Mouse (Mus musculus): ENCODE data around the gene Il15ra. TPM values are rescaled to one million over a fixed set of nuclear protein-coding genes. Genes with fewer than 3 reads are reported as not detected.

Il15ra gene
- polyA plus RNA-seq, 1 experiment from 2014 or later: 19.2 TPM

DNA sequence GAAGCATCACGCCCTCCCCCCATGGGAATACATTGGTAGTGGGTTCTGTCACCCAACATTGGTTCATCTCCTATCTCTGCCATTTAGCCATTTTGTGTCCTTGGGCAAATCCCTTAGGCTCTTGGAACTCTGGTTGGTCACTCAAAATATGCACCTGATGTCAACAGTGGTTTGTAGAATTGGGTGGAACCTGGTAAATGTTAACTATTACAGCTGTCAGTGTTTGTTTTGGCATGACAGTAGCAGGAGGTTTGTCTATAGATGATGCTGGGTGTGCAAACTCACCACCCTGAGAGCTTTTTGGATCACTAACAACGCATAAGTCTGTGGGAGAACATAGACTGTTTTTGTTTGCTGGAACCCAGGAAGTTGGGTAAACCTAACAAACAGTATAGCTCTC is 13.5 kb downstream of the Il15ra start:
- Histone ChIP-seq H3K4me1 (ENCODE audit: control insufficient read depth, insufficient read depth, low read length) (no peaks in the 10 kb centered on the region), H3K9ac (ENCODE audit: low read length) (no peak overlapping the region), H3K27me3 (ENCODE audit: control insufficient read depth, insufficient read depth, low read length) (no peaks in the 10 kb centered on the region), H3K4me3 (ENCODE audit: low read length) (no peak overlapping the region), H3K36me3 (ENCODE audit: control insufficient read depth, insufficient read depth) (peaks cover 17% of the 10 kb centered on the region), H3K4me2 (ENCODE audit: low read depth, low read length) (no peak overlapping the region), H3K27ac (ENCODE audit: low read length) (no peak overlapping the region), H3K9me3 (replicated peaks; ENCODE audit: control insufficient read depth, low read length) (no peaks in the 10 kb centered on the region)
- WGBS: 81% methylated on average over 2 of the region's 2 CpGs
- no peak for ATAC-seq (replicated peaks; ENCODE audit: extremely low read depth, insufficient read depth, low FRiP score)

DNA sequence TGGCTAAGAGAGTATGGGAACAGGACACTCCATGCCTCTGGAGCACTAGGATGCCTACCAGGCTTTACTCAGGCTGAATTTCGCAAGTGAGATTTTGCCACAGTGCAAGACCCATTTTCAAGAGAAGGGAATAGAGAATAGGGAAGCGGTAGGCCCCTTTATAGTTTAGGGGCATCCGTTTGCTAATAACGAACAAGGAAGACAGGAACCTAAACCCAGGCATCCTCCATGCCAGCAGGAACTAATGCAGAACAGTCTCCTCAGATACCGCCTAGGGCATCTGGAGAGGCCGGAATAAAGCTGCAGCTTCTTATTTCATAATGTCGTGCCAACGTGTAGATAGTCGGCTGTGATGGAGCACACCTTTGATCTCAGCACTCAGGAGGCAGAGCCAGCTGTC is 17.5 kb downstream of the Il15ra start:
- ATAC-seq (replicated peaks; ENCODE audit: extremely low read depth, insufficient read depth, low FRiP score): no peak
- Histone ChIP-seq H3K4me3 (ENCODE audit: low read length) (no peak overlapping the region), H3K27me3 (ENCODE audit: control insufficient read depth, insufficient read depth, low read length) (no peaks in the 10 kb centered on the region), H3K27ac (ENCODE audit: low read length) (no peak overlapping the region), H3K9me3 (replicated peaks; ENCODE audit: control insufficient read depth, low read length) (no peaks in the 10 kb centered on the region), H3K4me1 (ENCODE audit: control insufficient read depth, insufficient read depth, low read length) (no peaks in the 10 kb centered on the region), H3K4me2 (ENCODE audit: low read depth, low read length) (no peak overlapping the region), H3K36me3 (ENCODE audit: control insufficient read depth, insufficient read depth) (peaks cover 27% of the 10 kb centered on the region), H3K9ac (ENCODE audit: low read length) (no peak overlapping the region)
- WGBS: 82% methylated on average over 9 of the region's 9 CpGs

DNA sequence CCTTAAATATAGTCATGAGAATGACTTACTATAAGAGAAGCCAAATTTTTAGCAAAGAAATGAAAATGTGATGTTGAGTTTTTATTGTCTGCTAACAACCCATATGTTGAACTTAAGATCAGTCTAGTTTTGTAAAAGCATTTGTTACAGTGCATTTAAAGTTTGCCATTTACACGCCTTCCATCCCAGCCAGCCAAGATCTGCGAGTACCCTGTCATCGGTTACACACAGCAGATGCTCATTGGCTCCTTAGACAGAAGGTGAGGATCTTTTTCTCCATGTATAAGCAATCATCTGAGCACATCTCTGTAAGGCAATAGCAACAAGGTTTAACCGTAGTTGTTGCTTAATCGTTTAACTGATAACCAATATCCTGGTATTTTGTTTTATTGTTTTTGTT is 22.5 kb downstream of the Il15ra start:
- H3K9me3 ChIP-seq (replicated peaks; ENCODE audit: control insufficient read depth, low read length): no peaks in the 10 kb centered on the region
- ATAC-seq (replicated peaks; ENCODE audit: extremely low read depth, insufficient read depth, low FRiP score): no peak
- WGBS: 89% methylated on average over 5 of the region's 5 CpGs

DNA sequence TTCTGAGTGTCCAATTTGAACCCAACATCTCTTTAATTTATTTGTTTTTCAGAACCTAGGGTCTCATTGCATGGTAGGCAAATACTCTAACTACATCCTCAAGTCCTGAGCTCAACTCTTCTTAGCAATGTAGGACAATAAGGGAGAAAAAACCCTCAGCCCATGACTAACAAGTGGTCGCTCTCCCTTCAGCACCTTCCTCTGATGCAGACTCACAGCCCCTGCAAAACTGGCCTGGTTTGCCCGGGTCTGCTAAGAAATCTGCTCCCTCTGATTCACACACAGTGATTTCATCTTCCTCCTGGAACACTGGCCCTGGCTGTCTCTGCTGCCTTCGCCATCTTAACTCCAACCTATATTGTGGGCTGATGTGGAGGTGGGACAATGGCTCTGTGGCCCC is 24.0 kb downstream of the Il15ra start:
- Histone ChIP-seq H3K27ac (ENCODE audit: low read length) (no peak overlapping the region), H3K36me3 (ENCODE audit: control insufficient read depth, insufficient read depth) (peaks cover 14% of the 10 kb centered on the region; the same call in 1 of the 2 replicates), H3K27me3 (ENCODE audit: control insufficient read depth, insufficient read depth, low read length) (no peaks in the 10 kb centered on the region), H3K4me3 (ENCODE audit: low read length) (no peak overlapping the region), H3K4me1 (ENCODE audit: control insufficient read depth, insufficient read depth, low read length) (no peaks in the 10 kb centered on the region), H3K9ac (ENCODE audit: low read length) (no peak overlapping the region), H3K9me3 (replicated peaks; ENCODE audit: control insufficient read depth, low read length) (no peaks in the 10 kb centered on the region), H3K4me2 (ENCODE audit: low read depth, low read length) (no peak overlapping the region)
- 62% methylated on average over 3 of the region's 3 CpGs for WGBS
- ATAC-seq (replicated peaks; ENCODE audit: extremely low read depth, insufficient read depth, low FRiP score): no peak

More for the DNA sequence above, 22.5 kb downstream of the Il15ra start:
- H3K27me3 ChIP-seq (ENCODE audit: control insufficient read depth, insufficient read depth, low read length): no peaks in the 10 kb centered on the region
- no peak overlapping the region for H3K4me2 ChIP-seq (ENCODE audit: low read depth, low read length)
- no peaks in the 10 kb centered on the region for H3K4me1 ChIP-seq (ENCODE audit: control insufficient read depth, insufficient read depth, low read length)
- H3K27ac ChIP-seq (ENCODE audit: low read length): no peak overlapping the region
- H3K36me3 ChIP-seq (ENCODE audit: control insufficient read depth, insufficient read depth): peaks cover 15% of the 10 kb centered on the region; the same call in 1 of the 2 replicates
- no peak overlapping the region for H3K9ac ChIP-seq (ENCODE audit: low read length)
- H3K4me3 ChIP-seq (ENCODE audit: low read length): no peak overlapping the region

DNA sequence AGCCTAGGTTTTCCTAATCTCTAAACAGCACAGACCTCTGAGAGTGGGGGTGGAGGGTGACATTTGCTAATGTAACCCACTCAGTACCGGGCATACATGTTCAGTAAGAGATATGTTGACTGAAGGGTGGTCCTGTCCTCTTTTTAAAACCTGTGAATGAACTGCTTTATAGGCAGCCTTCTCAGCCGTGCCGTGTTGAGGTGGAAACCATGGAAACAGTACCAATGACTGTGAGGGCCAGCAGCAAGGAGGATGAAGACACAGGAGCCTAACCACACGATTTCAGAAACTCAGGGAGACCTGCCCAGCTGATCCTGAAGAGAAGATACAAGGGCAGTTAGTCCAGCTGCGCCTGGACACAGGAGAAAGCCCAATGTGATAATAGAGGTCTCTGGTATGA is 27.9 kb downstream of the Il15ra start:
- Histone ChIP-seq H3K4me3 (ENCODE audit: low read length) (no peak overlapping the region), H3K4me1 (ENCODE audit: control insufficient read depth, insufficient read depth, low read length) (no peaks in the 10 kb centered on the region), H3K27ac (ENCODE audit: low read length) (no peak overlapping the region), H3K36me3 (ENCODE audit: control insufficient read depth, insufficient read depth) (0 out of 2 replicates have a peak, but pooled peaks cover 2% of the 10 kb centered on the region), H3K9me3 (replicated peaks; ENCODE audit: control insufficient read depth, low read length) (no peaks in the 10 kb centered on the region), H3K27me3 (ENCODE audit: control insufficient read depth, insufficient read depth, low read length) (no peaks in the 10 kb centered on the region), H3K4me2 (ENCODE audit: low read depth, low read length) (no peak overlapping the region), H3K9ac (ENCODE audit: low read length) (no peak overlapping the region)
- no peak for ATAC-seq (replicated peaks; ENCODE audit: extremely low read depth, insufficient read depth, low FRiP score)
- WGBS: 71% methylated on average over 5 of the region's 5 CpGs

DNA sequence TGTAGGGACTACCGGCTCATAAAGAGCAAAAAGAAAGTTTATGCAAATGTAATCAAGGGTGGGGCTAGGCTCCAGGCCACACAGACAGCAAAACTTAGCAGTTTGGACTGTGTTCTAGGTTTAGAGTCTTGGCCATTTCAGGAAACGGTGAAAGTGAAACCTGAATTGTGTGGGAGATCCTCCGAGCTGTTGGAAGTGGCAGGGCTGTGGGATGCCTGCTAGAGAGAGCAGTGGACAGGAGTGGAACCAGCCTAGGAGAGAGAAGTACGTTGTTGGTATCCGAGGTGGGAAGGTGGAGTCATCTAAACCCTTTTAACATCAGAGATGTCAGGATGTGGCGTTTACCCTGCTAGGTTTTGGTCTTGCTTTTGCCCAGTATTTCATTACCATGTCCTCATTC is 30.8 kb downstream of the Il15ra start:
- no peak for ATAC-seq (replicated peaks; ENCODE audit: extremely low read depth, insufficient read depth, low FRiP score)

DNA sequence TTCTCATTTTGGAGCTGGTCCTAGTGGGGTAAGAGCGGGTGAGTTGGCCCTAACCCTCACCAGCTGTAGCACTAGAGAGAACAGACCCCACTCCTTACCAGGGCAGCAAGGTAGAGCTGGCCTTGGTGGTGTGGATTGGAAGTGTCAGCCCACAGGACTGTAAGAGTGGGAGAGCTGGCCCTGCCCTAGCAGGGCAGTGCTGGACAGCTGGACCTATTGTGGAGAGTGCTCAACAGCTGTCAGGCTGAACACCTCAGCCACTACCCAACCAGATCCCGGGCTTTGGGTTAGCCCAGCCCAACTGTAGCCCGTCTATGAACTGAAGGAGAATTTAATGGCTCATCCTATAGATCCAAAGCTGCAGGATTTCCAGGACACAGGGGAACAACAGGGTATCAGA is 33.7 kb downstream of the Il15ra start:
- Histone ChIP-seq H3K27me3 (ENCODE audit: control insufficient read depth, insufficient read depth, low read length) (no peaks in the 10 kb centered on the region), H3K4me1 (ENCODE audit: control insufficient read depth, insufficient read depth, low read length) (no peaks in the 10 kb centered on the region), H3K9ac (ENCODE audit: low read length) (no peak overlapping the region), H3K27ac (ENCODE audit: low read length) (no peak overlapping the region), H3K4me3 (ENCODE audit: low read length) (no peak overlapping the region), H3K36me3 (ENCODE audit: control insufficient read depth, insufficient read depth) (peaks cover 40% of the 10 kb centered on the region), H3K4me2 (ENCODE audit: low read depth, low read length) (no peak overlapping the region), H3K9me3 (replicated peaks; ENCODE audit: control insufficient read depth, low read length) (no peaks in the 10 kb centered on the region)
- WGBS: 91% methylated on average over 3 of the region's 3 CpGs
- ATAC-seq (replicated peaks; ENCODE audit: extremely low read depth, insufficient read depth, low FRiP score): no peak

More for the DNA sequence above, 30.8 kb downstream of the Il15ra start:
- Histone ChIP-seq H3K9me3 (replicated peaks; ENCODE audit: control insufficient read depth, low read length) (no peaks in the 10 kb centered on the region), H3K9ac (ENCODE audit: low read length) (no peak overlapping the region), H3K36me3 (ENCODE audit: control insufficient read depth, insufficient read depth) (peaks cover 14% of the 10 kb centered on the region), H3K4me1 (ENCODE audit: control insufficient read depth, insufficient read depth, low read length) (no peaks in the 10 kb centered on the region), H3K4me2 (ENCODE audit: low read depth, low read length) (no peak overlapping the region), H3K27ac (ENCODE audit: low read length) (no peak overlapping the region), H3K27me3 (ENCODE audit: control insufficient read depth, insufficient read depth, low read length) (no peaks in the 10 kb centered on the region), H3K4me3 (ENCODE audit: low read length) (no peak overlapping the region)
- WGBS: 82% methylated on average over 6 of the region's 6 CpGs

DNA sequence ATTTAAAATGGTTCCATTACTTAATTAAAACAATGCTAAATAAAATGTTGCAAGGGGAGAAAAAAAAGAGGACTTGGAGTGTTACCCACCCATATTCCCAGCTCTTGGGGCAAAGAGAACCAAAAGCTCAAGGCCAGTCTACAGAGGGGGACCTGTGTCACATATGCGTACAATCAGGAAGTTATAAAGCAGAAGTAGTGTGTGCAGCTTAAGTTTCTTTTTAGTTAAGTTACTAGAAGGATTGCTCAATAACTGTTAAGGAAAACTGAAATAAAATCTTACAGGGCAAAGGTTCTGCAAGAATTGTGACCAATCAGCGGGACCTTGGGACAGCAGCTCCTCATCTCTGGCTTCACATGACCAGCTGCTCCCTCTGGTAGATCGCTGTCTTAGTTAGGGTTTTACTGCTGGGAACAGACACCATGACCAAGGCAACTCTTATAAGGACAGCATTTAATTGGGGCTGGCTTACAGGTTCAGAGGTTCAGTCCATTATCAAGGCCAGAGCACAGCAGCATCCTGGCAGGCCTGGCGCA is 34.5 kb downstream of the Il15ra start:
- H3K36me3 ChIP-seq (ENCODE audit: control insufficient read depth, insufficient read depth): peaks cover 44% of the 10 kb centered on the region
- no peak overlapping the region for H3K4me2 ChIP-seq (ENCODE audit: low read depth, low read length)
- no peak overlapping the region for H3K4me3 ChIP-seq (ENCODE audit: low read length)
- no peak for ATAC-seq (replicated peaks; ENCODE audit: extremely low read depth, insufficient read depth, low FRiP score)
- WGBS: 90% methylated on average over 4 of the region's 4 CpGs
- no peak overlapping the region for H3K9ac ChIP-seq (ENCODE audit: low read length)
- no peaks in the 10 kb centered on the region for H3K27me3 ChIP-seq (ENCODE audit: control insufficient read depth, insufficient read depth, low read length)
- no peak overlapping the region for H3K27ac ChIP-seq (ENCODE audit: low read length)
- H3K4me1 ChIP-seq (ENCODE audit: control insufficient read depth, insufficient read depth, low read length): no peaks in the 10 kb centered on the region
- H3K9me3 ChIP-seq (replicated peaks; ENCODE audit: control insufficient read depth, low read length): no peaks in the 10 kb centered on the region

DNA sequence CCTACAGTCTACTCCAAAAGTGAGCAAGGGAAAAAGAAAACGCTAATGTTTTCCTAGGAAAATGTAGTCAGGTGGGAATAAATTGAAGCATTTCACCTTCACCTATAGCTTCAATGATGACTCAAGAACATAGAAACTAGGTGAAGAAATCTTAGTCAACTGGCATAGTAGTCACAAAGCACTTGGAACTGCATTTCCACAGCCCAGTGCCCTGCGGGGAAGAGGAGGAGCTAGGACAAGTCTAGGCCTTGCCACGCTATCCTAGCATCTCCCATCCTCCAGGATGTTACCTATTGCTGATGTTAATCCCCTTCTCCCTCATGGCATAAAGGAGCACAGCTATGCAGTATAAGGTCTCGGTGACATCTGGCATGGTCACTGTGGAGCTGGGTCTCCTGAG is 57.5 kb downstream of the Il15ra start:
- no peak overlapping the region for H3K9ac ChIP-seq (ENCODE audit: low read length)
- no peak overlapping the region for H3K4me2 ChIP-seq (ENCODE audit: low read depth, low read length)
- 88% methylated on average over 4 of the region's 4 CpGs for WGBS
- H3K9me3 ChIP-seq (replicated peaks; ENCODE audit: control insufficient read depth, low read length): no peaks in the 10 kb centered on the region
- peaks cover 81% of the 10 kb centered on the region for H3K36me3 ChIP-seq (ENCODE audit: control insufficient read depth, insufficient read depth)
- H3K27ac ChIP-seq (ENCODE audit: low read length): no peak overlapping the region
- ATAC-seq (replicated peaks; ENCODE audit: extremely low read depth, insufficient read depth, low FRiP score): no peak
- no peak overlapping the region for H3K4me3 ChIP-seq (ENCODE audit: low read length)
- H3K4me1 ChIP-seq (ENCODE audit: control insufficient read depth, insufficient read depth, low read length): no peaks in the 10 kb centered on the region
- no peaks in the 10 kb centered on the region for H3K27me3 ChIP-seq (ENCODE audit: control insufficient read depth, insufficient read depth, low read length)
